Mouse (Mus musculus): ENCODE data around the gene N6amt1. TPM values are rescaled to one million over a fixed set of nuclear protein-coding genes. Genes with fewer than 3 reads are reported as not detected.

Gene N6amt1
- polyA plus RNA-seq (2017; shearing (Covaris generic)), result 14.7 TPM

GRCm38 (mm10) chr16:87354075-87354583, at the start of gene N6amt1:
Gene N6amt1, plus strand, starts transcription at chr16:87354185.

Other genes with a start within 250 kb of the N6amt1 start
- 53.1 TPM for gene Ltn1, start 78.4 kb downstream of the N6amt1 start, polyA plus RNA-seq (2017; shearing (Covaris generic))
- gene Rwdd2b, start 86.4 kb downstream of the N6amt1 start, polyA plus RNA-seq (2017; shearing (Covaris generic)), result 9.8 TPM
- gene Usp16, start 100.5 kb downstream of the N6amt1 start, polyA plus RNA-seq (2017; shearing (Covaris generic)), result 107 TPM
- gene Cct8, start 141.7 kb downstream of the N6amt1 start, polyA plus RNA-seq (2017; shearing (Covaris generic)), result 327 TPM
- not detected for gene Map3k7cl, start 199.1 kb downstream of the N6amt1 start, polyA plus RNA-seq (2017; shearing (Covaris generic))